ENCODE assay signal across 8 mouse cellular contexts in genomic region chr3:79813814-79814490, GRCm38 (mm10). TPM values are rescaled to one million over a fixed set of nuclear protein-coding genes. Genes with fewer than 3 reads are reported as not detected.
A peak's percentile ranks its signal among the peaks of the same experiment; 100 is the strongest.
DNase-seq lines count a peak whose midpoint lies in the region; ATAC-seq and TF ChIP-seq lines count a peak whose summit lies in the region.

No protein-coding gene starts in this region.

- TF ChIP-seq POLR2A in MEL (IDR thresholded peaks at IDR 0.05; ENCODE audit: control insufficient read depth in 1 of 2, insufficient read depth in 1 of 2, low read depth in 1 of 2, low read length in 2 of 2, poor library complexity in 1 of 2) = no peak

- H3K27ac ChIP-seq in MEL (ENCODE audit: control insufficient read depth, low read depth, low read length) = no peak overlapping the region
- no peak overlapping the region for H3K27ac ChIP-seq in forebrain, embryonic 14.5 days (ENCODE audit: low read depth, low read length)
- no peak overlapping the region for H3K27ac ChIP-seq in hindbrain, embryonic 12.5 days

- ATAC-seq in cerebellum, adult (ENCODE audit: insufficient number of reproducible peaks, low FRiP score, low TSS enrichment) = peak; percentile 76
- ATAC-seq in forebrain, embryonic 14.5 days = peak; percentile 88
- peak; percentile 80 for ATAC-seq in hindbrain, embryonic 12.5 days (ENCODE audit: low FRiP score)

- H3K9me3 ChIP-seq in MEL (replicated peaks; ENCODE audit: insufficient read depth, low read length) = no peaks in the 10 kb centered on the region
- no peaks in the 10 kb centered on the region for H3K9me3 ChIP-seq in forebrain, embryonic 14.5 days (replicated peaks; ENCODE audit: control insufficient read depth, low read length)
- no peaks in the 10 kb centered on the region for H3K9me3 ChIP-seq in hindbrain, embryonic 12.5 days (replicated peaks)

- WGBS in forebrain, embryonic 14.5 days = 27% methylated on average over 19 of the region's 19 CpGs
- 31% methylated on average over 19 of the region's 19 CpGs for WGBS in hindbrain, embryonic 12.5 days

- DNase-seq in MEL (ENCODE audit: low read depth, low spot score) = peak; percentile 83
- DNase-seq in forebrain, embryonic 14.5 days (ENCODE audit: low spot score) = peak; percentile 81
- DNase-seq in layer of hippocampus, postnatal 14 days (ENCODE audit: low spot score in 2 of 2) = peak; percentile 83 to 90
- DNase-seq in lung, postnatal 36 days = peak; percentile 72
- peak; percentile 88 to 92 for DNase-seq in right cerebral cortex, adult 2 months (ENCODE audit: low spot score in 2 of 2)
- DNase-seq in urinary bladder, postnatal 14 days (ENCODE audit: low spot score) = peak; percentile 66

- peaks cover 0 to 21% of the 10 kb centered on the region in 2 experiments; a peak in 2 of 4 replicates for H3K36me3 ChIP-seq in MEL (ENCODE audit: control insufficient read depth in 1 of 2, insufficient read depth in 2 of 2, low read length in 2 of 2)
- no peaks in the 10 kb centered on the region for H3K36me3 ChIP-seq in forebrain, embryonic 14.5 days (ENCODE audit: control insufficient read depth, insufficient read depth, low read length)
- no peaks in the 10 kb centered on the region for H3K36me3 ChIP-seq in hindbrain, embryonic 12.5 days

- H3K9ac ChIP-seq in MEL (ENCODE audit: control insufficient read depth, low read depth, low read length, poor library complexity, severe bottlenecking) = peak overlapping the region; percentile 49
- H3K9ac ChIP-seq in forebrain, embryonic 14.5 days (ENCODE audit: low read length) = 0 out of 2 replicates have a peak overlapping the region, but pooled peaks have one; percentile 21
- H3K9ac ChIP-seq in hindbrain, embryonic 12.5 days = no peak overlapping the region

- H3K4me1 ChIP-seq in MEL (ENCODE audit: control insufficient read depth in 1 of 2, insufficient read depth in 2 of 2, low read length in 2 of 2) = peaks cover 12 to 16% of the 10 kb centered on the region in 2 experiments
- H3K4me1 ChIP-seq in forebrain, embryonic 14.5 days (ENCODE audit: control insufficient read depth, insufficient read depth, low read length) = no peaks in the 10 kb centered on the region
- no peaks in the 10 kb centered on the region for H3K4me1 ChIP-seq in hindbrain, embryonic 12.5 days

- no peaks in the 10 kb centered on the region; a peak in 1 of 4 replicates for H3K27me3 ChIP-seq in MEL (ENCODE audit: control insufficient read depth in 1 of 2, insufficient read depth in 2 of 2, low read length in 2 of 2)
- no peaks in the 10 kb centered on the region for H3K27me3 ChIP-seq in forebrain, embryonic 14.5 days (replicated peaks; ENCODE audit: control insufficient read depth, insufficient read depth, low read length)
- no peaks in the 10 kb centered on the region for H3K27me3 ChIP-seq in hindbrain, embryonic 12.5 days

- H3K4me3 ChIP-seq in MEL (ENCODE audit: control insufficient read depth in 1 of 2, insufficient read depth in 1 of 2, low read depth in 2 of 2, low read length in 2 of 2) = peak overlapping the region in 1 of 2 experiments; percentile 16; a peak in 1 of 4 replicates
- no peak overlapping the region for H3K4me3 ChIP-seq in forebrain, embryonic 14.5 days (ENCODE audit: low read depth, low read length)
- no peak overlapping the region for H3K4me3 ChIP-seq in hindbrain, embryonic 12.5 days

- TF ChIP-seq RAD21 in MEL (IDR thresholded peaks at IDR 0.05; ENCODE audit: low read depth, low read length) = peak; percentile 58

- TF ChIP-seq CTCF in MEL (IDR thresholded peaks at IDR 0.05 in 2 of 3, conservative IDR thresholded peaks at IDR 0.05 in 1 of 3; ENCODE audit: control insufficient read depth in 1 of 3, insufficient read depth in 1 of 3, low read depth in 2 of 3, low read length in 3 of 3, poor library complexity in 1 of 3, severe bottlenecking in 1 of 3) = peak; percentile 80 to 89 (median 85)

- no peak for TF ChIP-seq EP300 in MEL (IDR thresholded peaks at IDR 0.05; ENCODE audit: low read depth in 1 of 2, low read length in 2 of 2)

- H3K79me2 ChIP-seq in MEL (ENCODE audit: control insufficient read depth, insufficient read depth, low read length, poor library complexity) = no peaks in the 10 kb centered on the region

- peak overlapping the region; percentile 30; the same call in 1 of the 2 replicates for H3K4me2 ChIP-seq in forebrain, embryonic 14.5 days (ENCODE audit: low read length)
- H3K4me2 ChIP-seq in hindbrain, embryonic 12.5 days (replicated peaks) = peak overlapping the region; percentile 34

TF ChIP-seq in MEL, 35 proteins besides CTCF, POLR2A, EP300 and RAD21:
- TF ChIP-seq GABPA (IDR thresholded peaks at IDR 0.05; ENCODE audit: low read depth, low read length) (no peak), MYB (IDR thresholded peaks at IDR 0.05; ENCODE audit: low read depth, low read length) (no peak), CHD1 (IDR thresholded peaks at IDR 0.05; ENCODE audit: low read depth, low read length) (no peak), UBTF (IDR thresholded peaks at IDR 0.05; ENCODE audit: borderline replicate concordance, insufficient read depth, low read depth, low read length) (no peak), ELF1 (IDR thresholded peaks at IDR 0.05; ENCODE audit: low read depth, low read length) (no peak), USF2 (IDR thresholded peaks at IDR 0.05; ENCODE audit: borderline replicate concordance in 1 of 2, insufficient read depth in 1 of 2, low read depth in 1 of 2, low read length in 2 of 2) (no peak), MAFK (IDR thresholded peaks at IDR 0.05; ENCODE audit: borderline replicate concordance, low read depth, low read length) (no peak), E2F4 (IDR thresholded peaks at IDR 0.05; ENCODE audit: borderline replicate concordance, low read depth, low read length) (no peak), MAZ (IDR thresholded peaks at IDR 0.05; ENCODE audit: low read depth, low read length) (no peak), JUND (IDR thresholded peaks at IDR 0.05; ENCODE audit: low read depth, low read length) (no peak), ZNF384 (IDR thresholded peaks at IDR 0.05; ENCODE audit: low read depth, low read length) (peak; percentile 5; the same call in 1 of the 2 replicates), MYC (IDR thresholded peaks at IDR 0.05; ENCODE audit: low read depth, low read length) (no peak), ZC3H11A (IDR thresholded peaks at IDR 0.05; ENCODE audit: low read depth, low read length) (peak; percentile 36; the same call in 1 of the 2 replicates), HCFC1 (IDR thresholded peaks at IDR 0.05; ENCODE audit: low read depth, low read length) (no peak), TAL1 (IDR thresholded peaks at IDR 0.05; ENCODE audit: low read length) (no peak), NRF1 (IDR thresholded peaks at IDR 0.05; ENCODE audit: insufficient read depth, low read depth, low read length, poor library complexity, severe bottlenecking) (peak; percentile 51; the same call in 1 of the 2 replicates), SIN3A (IDR thresholded peaks at IDR 0.05; ENCODE audit: low read length) (no peak), MAX (IDR thresholded peaks at IDR 0.05; ENCODE audit: low read length) (no peak), ETS1 (IDR thresholded peaks at IDR 0.05; ENCODE audit: low read depth, low read length) (no peak), TCF12 (IDR thresholded peaks at IDR 0.05; ENCODE audit: low read depth, low read length) (no peak), NELFE (IDR thresholded peaks at IDR 0.05; ENCODE audit: low read depth, low read length) (no peak), USF1 (IDR thresholded peaks at IDR 0.05; ENCODE audit: low read depth, low read length) (no peak), CHD2 (IDR thresholded peaks at IDR 0.05; ENCODE audit: low read length) (no peak), SMC3 (IDR thresholded peaks at IDR 0.05; ENCODE audit: low read depth, low read length) (peak; percentile 71), TBP (IDR thresholded peaks at IDR 0.05; ENCODE audit: low read depth, low read length) (no peak), ZKSCAN1 (IDR thresholded peaks at IDR 0.05; ENCODE audit: low read depth, low read length) (no peak), ZMIZ1 (IDR thresholded peaks at IDR 0.05; ENCODE audit: low read depth, low read length) (no peak), POLR2AphosphoS2 (IDR thresholded peaks at IDR 0.05; ENCODE audit: low read length) (no peak), BHLHE40 (IDR thresholded peaks at IDR 0.05; ENCODE audit: borderline replicate concordance, low read depth, low read length) (no peak), RCOR1 (IDR thresholded peaks at IDR 0.05; ENCODE audit: low read depth, low read length) (no peak)

RNA-seq across cellular contexts. Expression of gene Tmem144, which starts 38.6 kb away (rescaled TPM):
- total RNA-seq in MEL (2012; rRNA removed) = 0.04 and 0.07 TPM in 2 replicates
- under 1 TPM in 1 of 2 experiments, not detected in 1; 0.25 TPM for polyA plus RNA-seq in MEL (2012; ENCODE audit: insufficient read depth in 1 of 2, insufficient read length in 2 of 2, low read depth in 1 of 2, low replicate concordance in 2 of 2, missing spikeins in 1 of 2)
- 2.5 and 2.8 TPM in 2 replicates for polyA plus RNA-seq in forebrain, embryonic 14.5 days (2014; fragmentation: Nextera tagmentation; extraction: Ambion mirVana)
- 2.0 and 3.3 TPM in 2 replicates for polyA plus RNA-seq in hindbrain, embryonic 12.5 days (2016; fragmentation: Nextera tagmentation; extraction: Ambion mirVana)
- total RNA-seq in layer of hippocampus, postnatal 14 days (2021) = 10 to 100 TPM; 16.9 to 18.7 TPM
